ENCODE assay signal across 8 mouse cellular contexts in genomic region chr15:79322281-79322990, GRCm38 (mm10). TPM values are rescaled to one million over a fixed set of nuclear protein-coding genes. Genes with fewer than 3 reads are reported as not detected.
DNase-seq lines count a peak whose midpoint lies in the region; ATAC-seq and TF ChIP-seq lines count a peak whose summit lies in the region.
"Had no signal": no experiment of that assay in that cellular context is flagged by ENCODE, and none has a peak within 500 bp of the region (broad histone marks: within the 10 kb centered on the region; RNA-seq: fewer than 3 reads in every experiment).

No protein-coding gene starts in this region.

- peaks cover 22% of the 10 kb centered on the region for H3K4me1 ChIP-seq in lung, embryonic 14.5 days (ENCODE audit: insufficient read depth)
- H3K4me1 ChIP-seq in liver, embryonic 13.5 days (replicated peaks), result peaks cover 73% of the 10 kb centered on the region

- ATAC-seq in lung, embryonic 14.5 days (ENCODE audit: insufficient read depth), result no peak
- ATAC-seq in liver, embryonic 13.5 days (ENCODE audit: low read depth), result peak; percentile 2; the same call in 1 of the 2 replicates

- no peaks in the 10 kb centered on the region for H3K27me3 ChIP-seq in lung, embryonic 14.5 days (ENCODE audit: insufficient read depth, low read length)
- H3K27me3 ChIP-seq in liver, embryonic 13.5 days, result no peaks in the 10 kb centered on the region

- TF ChIP-seq CTCF in lung, embryonic 14.5 days (IDR thresholded peaks at IDR 0.05; ENCODE audit: low read depth), result no peak
- TF ChIP-seq CTCF in layer of hippocampus, adult 2 months (conservative IDR thresholded peaks at IDR 0.05), result no peak

- WGBS in lung, embryonic 14.5 days, result 44% methylated on average over 11 of the region's 11 CpGs
- 36% methylated on average over 11 of the region's 11 CpGs for WGBS in liver, embryonic 13.5 days (ENCODE audit: insufficient replicate concordance)

- no peaks in the 10 kb centered on the region for H3K36me3 ChIP-seq in lung, embryonic 14.5 days (ENCODE audit: insufficient read depth)
- H3K36me3 ChIP-seq in liver, embryonic 13.5 days, result peaks cover 11% of the 10 kb centered on the region

- peak overlapping the region; percentile 66; the same call in 1 of the 2 replicates for H3K27ac ChIP-seq in lung, embryonic 14.5 days (ENCODE audit: low read depth)
- H3K27ac ChIP-seq in liver, embryonic 13.5 days, result peak overlapping the region; percentile 84
- no peak overlapping the region for H3K27ac ChIP-seq in layer of hippocampus, adult 2 months

- H3K9me3 ChIP-seq in lung, embryonic 14.5 days (ENCODE audit: low read depth, low read length), result no peaks in the 10 kb centered on the region
- H3K9me3 ChIP-seq in liver, embryonic 13.5 days (replicated peaks), result no peaks in the 10 kb centered on the region

- H3K4me3 ChIP-seq in lung, embryonic 14.5 days (ENCODE audit: low read depth, low read length), result no peak overlapping the region
- no peak overlapping the region for H3K4me3 ChIP-seq in liver, embryonic 13.5 days (replicated peaks)
- no peak overlapping the region for H3K4me3 ChIP-seq in layer of hippocampus, adult 2 months

- no peak for DNase-seq in lung, embryonic 14.5 days
- no peak for DNase-seq in lung, postnatal 14 days
- peak; percentile 27 for DNase-seq in c-Kit-positive CD71-positive TER-119-negative erythroid progenitor cells, embryonic 14.5 days (ENCODE audit: low read depth)
- no peak for DNase-seq in liver, embryonic 13.5 days
- DNase-seq in thymus, postnatal 14 days, result peak; percentile 88
- DNase-seq in retina, embryonic 14.5 days (ENCODE audit: low spot score), result no peak
- DNase-seq in layer of hippocampus, adult 2 months (ENCODE audit: low spot score in 2 of 2), result no peak
- DNase-seq: cerebellum, adult 11 months had no signal

- peak overlapping the region; percentile 4; the same call in 1 of the 2 replicates for H3K4me2 ChIP-seq in lung, embryonic 14.5 days
- peak overlapping the region; percentile 32 for H3K4me2 ChIP-seq in liver, embryonic 13.5 days

- H3K9ac ChIP-seq in lung, embryonic 14.5 days, result peak overlapping the region; percentile 29
- peak overlapping the region; percentile 28 for H3K9ac ChIP-seq in liver, embryonic 13.5 days

RNA-seq across cellular contexts. Expression of gene Pla2g6, which starts 5.8 kb away (rescaled TPM):
- polyA plus RNA-seq in lung, embryonic 14.5 days (2014; fragmentation: Nextera tagmentation; extraction: Ambion mirVana), result 15.2 and 18.4 TPM in 2 replicates
- 11.4 and 14.9 TPM in 2 replicates for polyA plus RNA-seq in liver, embryonic 13.5 days (2015; fragmentation: Nextera tagmentation; extraction: Ambion mirVana)
- 10 to 100 TPM; 23.8 to 23.9 TPM for total RNA-seq in layer of hippocampus, adult 2 months (2021)

RNA-seq across cellular contexts. Expression of gene Maff, which starts 24.0 kb away (rescaled TPM):
- polyA plus RNA-seq in lung, embryonic 14.5 days (2014; fragmentation: Nextera tagmentation; extraction: Ambion mirVana), result 3.3 and 4.3 TPM in 2 replicates
- 0.95 and 1.1 TPM in 2 replicates for polyA plus RNA-seq in liver, embryonic 13.5 days (2015; fragmentation: Nextera tagmentation; extraction: Ambion mirVana)
- 1 to 10 TPM in 1 of 2 experiments, under 1 TPM in 1; 0.87 to 1.8 TPM for total RNA-seq in layer of hippocampus, adult 2 months (2021)

RNA-seq across cellular contexts. Expression of gene Baiap2l2, which starts 37.1 kb away (rescaled TPM):
- polyA plus RNA-seq in lung, embryonic 14.5 days (2014; fragmentation: Nextera tagmentation; extraction: Ambion mirVana), result 3.1 and 3.9 TPM in 2 replicates
- polyA plus RNA-seq in liver, embryonic 13.5 days (2015; fragmentation: Nextera tagmentation; extraction: Ambion mirVana), result 1.8 and 2.3 TPM in 2 replicates
- 1 to 10 TPM; 1.2 to 2.7 TPM for total RNA-seq in layer of hippocampus, adult 2 months (2021)

Comparison
In these comparisons a context has a peak if more than half of its experiments do, and no peak if none do; other contexts are left out.
1. DNase-seq: peak in c-Kit-positive CD71-positive TER-119-negative erythroid progenitor cells, embryonic 14.5 days (single experiment) and thymus, postnatal 14 days (single experiment); none in lung, embryonic 14.5 days (single experiment), lung, postnatal 14 days (single experiment), liver, embryonic 13.5 days (single experiment), retina, embryonic 14.5 days (single experiment) and layer of hippocampus, adult 2 months (0 of 2).